Mouse (Mus musculus) cerebellum, adult 11-12 months (tissue): ENCODE data around the gene Spx.

Experiments used
- DNase-seq: peaks from one replicate; pipeline ENCODE4 v3.0.0; 2022

The Spx gene

DNA sequence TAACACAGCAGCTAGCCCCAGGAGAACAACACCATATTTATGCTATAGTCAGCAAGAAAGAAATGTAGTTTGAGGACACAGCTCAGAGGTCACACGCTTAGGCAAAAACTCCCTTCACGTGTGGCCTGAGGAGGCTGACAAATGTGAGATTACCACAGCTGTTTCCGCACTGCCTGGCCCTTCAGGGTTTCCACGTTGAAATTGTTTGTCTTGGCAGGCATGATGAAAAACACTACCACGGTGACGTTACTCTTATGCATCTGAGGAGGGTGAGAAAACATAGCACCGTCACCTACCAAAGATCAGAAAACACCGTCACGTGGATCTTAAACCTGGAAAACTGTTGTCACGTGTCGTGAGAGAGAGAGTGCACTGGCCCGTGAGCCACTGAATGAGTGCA is 38.1 kb downstream of the Spx start:
- no peak for DNase-seq

GRCm38 (mm10) chr6:142453311-142453710 is 40.1 kb downstream of the Spx start:
- DNase-seq: no peak

DNA sequence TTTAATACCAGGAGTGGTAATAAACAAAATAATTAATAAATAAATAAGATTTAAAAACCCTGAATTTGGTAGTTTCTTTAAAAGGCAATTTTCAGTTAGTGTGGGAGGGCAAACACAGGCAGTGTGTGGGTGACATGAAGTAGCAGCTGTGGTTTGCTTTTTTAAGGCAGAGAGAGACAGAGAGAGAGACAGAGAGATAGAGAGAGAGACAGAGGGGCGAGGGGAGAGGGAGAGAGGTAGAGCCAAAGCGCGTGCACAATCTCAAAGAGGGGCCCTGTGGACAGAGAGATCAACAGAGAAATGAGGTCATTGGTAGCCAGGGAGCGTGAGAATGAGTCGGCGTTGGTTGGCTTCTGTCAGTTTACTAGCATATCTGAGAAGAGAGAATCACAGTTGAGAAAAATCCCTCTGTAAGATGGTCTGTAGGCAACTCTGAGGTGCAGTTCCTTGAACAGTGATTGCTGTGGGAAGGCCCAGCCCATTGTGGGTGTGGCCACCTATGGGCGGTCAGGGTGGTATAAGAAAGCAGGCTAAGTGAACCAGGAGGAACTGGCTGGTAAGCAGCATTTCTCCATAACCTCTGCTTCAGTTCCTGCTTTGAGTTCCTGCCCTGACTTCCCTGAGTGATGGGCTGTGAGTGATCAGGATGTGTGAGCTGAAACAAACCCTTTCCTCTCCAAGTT is 42.2 kb downstream of the Spx start:
- no peak for DNase-seq

DNA sequence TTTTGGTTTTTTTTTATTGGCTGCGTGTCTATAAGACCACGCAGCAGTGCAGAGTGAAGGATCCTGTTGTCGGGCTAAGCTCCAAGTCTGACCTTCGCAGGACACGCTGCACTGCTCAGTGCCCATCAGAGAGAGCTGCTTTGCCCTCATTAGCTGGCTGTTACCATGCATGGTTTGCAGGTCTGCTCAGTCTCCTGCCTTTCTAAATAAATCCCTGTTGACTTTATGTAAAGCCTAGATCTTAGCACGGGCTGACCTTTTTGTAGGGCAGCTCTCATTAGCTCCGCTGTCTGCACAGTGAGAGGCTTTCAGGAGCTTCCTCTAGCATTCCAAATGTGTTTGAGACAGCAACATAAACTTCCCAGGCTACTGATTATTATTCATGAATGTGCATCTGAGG is 44.8 kb downstream of the Spx start:
- no peak for DNase-seq

- no peak for DNase-seq
Observed at GRCm38 (mm10) chr6:142459017-142459678, 45.9 kb downstream of the Spx start.

- DNase-seq: no peak
Observed at GRCm38 (mm10) chr6:142462194-142462593, 49.0 kb downstream of the Spx start.
